Mouse (Mus musculus) erythroid progenitor cell, adult 5-6 weeks (primary cell): Measurements from ENCODE around the gene Piezo1. TPM values are rescaled to one million over a fixed set of nuclear protein-coding genes. Genes with fewer than 3 reads are reported as not detected.

Experiments
- ATAC-seq: replicated peaks from 2 replicates; pipeline ENCODE4 v1.8.0; 2016; ENCODE audit warnings: moderate number of reproducible peaks, mild to moderate bottlenecking, moderate TSS enrichment, inconsistent platforms; ENCODE audit not compliant: poor library complexity, low FRiP score, severe bottlenecking
- total RNA-seq, 2 experiments: library from RNA; stranded (forward) in 1 of 2; stranded (reverse) in 1 of 2; fragments of 150-400 nt in 1 of 2; fragments of 186-747, 209-891 nt in 1 of 2; gene quantifications; 2 replicates each; pipeline versions ENCODE4 v1.2.3 to v1.2.4; 2015 to 2017; ENCODE audit warnings: low replicate concordance in 2 of 2

The Piezo1 gene
- total RNA-seq, 2 experiments from 2014 or later, result 31.8 to 43.2 TPM

DNA sequence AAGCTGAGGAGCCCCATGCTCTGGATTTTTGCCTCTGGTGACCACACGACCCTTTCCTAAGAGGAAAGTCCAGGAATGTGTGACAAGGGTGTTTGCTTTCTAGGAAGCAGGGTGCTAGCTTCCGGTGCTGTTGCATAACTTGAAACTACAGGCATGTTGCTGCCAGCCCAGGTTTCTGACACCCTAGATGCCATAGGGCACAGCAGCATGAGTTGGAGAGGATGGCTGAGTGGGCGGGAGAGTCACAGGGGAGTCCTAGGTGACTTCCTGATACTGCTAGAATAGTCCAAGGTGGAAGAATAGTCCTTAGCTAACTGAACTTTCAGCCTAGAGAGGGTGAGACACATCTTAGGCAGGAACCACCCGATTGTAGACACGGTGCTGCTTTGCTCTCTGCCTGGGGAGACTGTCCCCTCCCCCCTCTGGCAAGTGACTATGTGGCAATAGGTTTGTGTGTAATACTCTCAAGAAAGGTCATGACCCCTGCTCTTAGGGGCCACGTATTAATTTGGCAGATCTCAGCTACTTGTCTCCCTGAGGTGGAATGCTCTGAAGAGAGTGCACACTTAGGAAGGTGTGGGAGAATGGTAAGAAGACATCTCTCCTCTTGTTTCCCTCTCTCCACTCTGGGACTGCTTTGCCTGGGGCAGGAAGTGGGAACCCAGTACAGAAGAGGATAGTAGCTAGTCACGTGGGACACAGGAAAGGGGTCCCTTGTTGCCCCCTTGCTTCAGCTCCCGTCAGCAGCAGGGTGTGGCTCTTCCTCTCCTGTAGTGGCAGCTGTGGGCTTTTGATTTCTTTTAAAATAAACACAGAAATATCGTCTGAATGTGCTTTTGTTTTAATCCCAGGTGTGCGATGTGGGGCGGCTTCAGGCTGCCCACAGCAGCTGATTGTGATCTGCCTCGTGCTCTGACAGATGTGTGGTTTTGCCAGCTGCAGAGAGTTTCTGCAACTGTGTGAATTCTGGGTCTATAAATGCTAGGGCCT is 87.2 kb downstream of the Piezo1 start:
- ATAC-seq, result no peak

DNA sequence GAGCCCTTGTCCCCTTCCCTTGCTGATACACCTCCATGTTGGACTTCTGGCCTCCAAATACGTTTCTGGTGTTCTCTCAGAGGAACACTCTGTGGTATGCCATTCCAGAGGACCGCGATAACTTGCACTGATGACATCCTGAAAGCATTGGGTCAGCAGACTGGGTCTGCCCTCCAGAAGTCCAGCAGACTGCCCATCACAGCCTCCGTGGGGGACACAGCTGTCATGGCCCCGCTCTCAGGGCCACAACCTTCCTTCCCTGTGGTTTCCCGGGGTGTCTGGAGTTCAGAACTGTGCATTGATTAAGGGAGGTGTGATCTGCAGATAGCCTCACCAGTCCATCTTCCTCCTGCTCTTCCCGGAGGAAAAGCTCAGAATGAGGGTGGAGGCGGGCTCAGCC is 88.6 kb downstream of the Piezo1 start:
- no peak for ATAC-seq

DNA sequence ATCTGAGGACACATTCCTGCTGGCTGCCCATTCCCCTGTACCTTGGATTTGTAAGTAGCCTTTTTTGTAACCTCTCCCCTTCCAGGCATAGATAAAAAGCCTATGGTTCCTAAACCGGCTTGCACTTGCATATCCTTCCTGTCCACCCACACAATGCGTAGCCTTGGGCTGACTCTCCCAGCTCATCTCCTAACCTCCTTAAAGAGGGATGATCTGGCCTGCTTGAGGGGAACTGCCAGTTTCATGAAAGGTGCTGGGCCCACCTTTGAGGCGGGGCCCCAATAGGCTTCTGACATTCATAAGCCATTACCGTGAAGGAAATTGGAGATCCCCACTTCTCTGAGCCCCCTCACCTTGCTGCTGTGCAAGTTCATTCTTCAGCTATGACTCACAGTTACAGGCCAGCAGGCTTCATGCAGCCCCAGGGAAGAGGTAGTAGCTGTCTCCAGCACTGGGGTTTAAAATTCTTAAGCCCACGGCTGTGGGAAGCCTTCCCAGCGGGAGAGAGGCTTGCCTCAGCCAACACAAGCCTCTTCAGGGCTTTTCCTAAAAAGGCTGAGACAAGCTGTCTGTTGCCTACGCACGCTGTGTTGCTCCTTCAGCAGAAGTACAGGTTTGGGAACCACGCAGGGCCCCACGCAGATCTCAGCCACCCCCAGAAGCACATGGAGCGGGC is 89.5 kb downstream of the Piezo1 start:
- ATAC-seq, result no peak

DNA sequence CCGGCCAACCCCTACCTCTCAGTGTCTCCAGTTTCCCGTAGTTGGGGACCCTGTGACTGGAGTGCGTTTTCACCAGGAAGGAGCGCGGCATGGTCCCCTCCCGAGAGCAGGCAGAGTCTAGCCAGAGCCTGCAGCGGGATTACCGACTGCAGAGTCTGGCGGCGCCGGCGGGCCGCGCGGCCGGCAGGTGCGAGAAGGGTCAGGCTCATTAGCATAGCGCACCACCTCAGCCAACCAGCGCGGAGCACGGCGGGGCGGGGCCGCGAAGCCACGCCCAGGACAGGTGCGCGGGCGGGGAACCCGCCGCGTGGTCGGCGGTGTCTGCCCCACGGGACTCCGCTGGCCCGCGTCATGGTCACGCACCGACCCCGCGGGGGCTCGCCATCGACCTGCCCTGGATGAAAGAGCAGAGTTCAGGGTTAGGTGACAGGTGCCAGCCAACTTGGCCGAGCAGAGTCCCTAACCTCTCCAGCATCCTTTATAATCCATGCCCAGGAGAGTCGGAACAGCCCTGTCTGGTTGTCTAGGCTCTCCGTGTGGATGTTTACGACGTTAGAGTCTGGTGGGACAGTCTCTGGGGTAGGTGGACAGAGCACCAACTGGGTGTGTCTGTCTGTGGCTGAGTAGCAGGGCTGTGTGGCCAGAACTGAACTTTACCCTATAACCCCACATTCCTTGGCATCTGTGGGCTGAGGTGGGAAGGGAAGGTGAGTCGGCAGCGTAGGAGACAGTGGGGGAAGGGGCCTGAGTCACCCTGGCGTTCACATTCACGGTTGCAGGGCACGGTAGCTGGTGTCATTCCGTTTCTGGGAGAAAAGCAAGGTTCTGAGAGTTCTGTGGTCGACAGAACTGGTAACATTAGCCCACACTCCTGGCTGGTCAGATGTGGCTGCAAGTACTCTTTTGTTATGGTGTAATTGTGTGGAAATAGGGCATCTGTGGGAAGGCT is 90.3 kb downstream of the Piezo1 start, which contains the start of gene Snai3:
Gene Snai3, minus strand, starts transcription at position 210 of the 949 bp plus-strand sequence.
- 0 out of 2 replicates have a peak, but pooled peaks have one; percentile 7 for ATAC-seq

DNA sequence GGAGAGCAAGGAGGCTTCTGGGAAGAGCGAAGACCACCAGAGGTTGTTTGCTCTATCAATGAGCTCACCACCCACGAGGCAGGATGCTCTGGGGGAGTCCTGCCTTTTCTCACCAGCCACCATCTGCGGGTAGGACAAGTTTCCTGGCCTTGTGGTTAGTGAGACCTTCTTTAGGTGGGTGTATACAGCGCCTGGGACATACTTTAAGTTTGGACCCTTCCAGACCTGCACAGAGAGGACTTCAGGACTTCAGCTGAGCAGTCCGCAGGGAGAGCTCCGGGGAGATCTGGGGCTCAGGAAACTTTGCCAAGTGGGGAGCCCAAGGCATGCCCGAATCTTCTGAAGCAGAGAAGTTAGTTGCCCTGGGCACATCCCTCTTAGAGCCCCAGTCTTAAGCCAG is 91.1 kb downstream of the Piezo1 start:
- no peak for ATAC-seq

DNA sequence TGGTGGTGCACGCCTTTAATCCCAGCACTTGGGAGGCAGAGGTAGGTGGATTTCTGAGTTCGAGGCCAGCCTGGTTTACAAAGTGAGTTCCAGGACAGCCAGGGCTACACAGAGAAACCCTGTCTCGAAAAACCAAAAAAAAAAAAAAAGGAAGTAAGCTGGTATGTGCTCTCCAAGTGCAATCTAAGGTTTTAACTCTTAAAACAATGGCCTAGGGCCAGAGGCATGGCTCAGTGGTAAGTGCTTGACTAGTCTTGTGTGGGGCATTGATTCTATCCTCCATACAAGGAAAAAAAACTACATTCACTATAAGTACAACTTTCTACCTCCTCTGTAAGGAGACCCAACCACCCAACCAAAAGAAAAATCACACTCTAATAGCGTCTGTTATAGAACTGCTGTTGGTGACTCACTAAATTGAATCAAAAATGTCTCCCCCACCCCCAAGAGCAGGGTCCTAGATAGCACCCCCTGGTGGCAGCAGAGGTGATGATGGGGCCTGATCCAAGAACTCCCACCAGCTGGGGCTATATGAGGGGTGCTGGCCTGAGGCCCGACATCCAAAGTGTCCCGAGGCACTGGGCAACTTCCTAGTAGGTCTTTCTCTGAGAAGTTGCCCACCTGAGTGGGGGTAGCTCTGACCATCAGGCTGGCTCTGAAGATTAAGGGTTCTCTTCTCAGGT is 91.8 kb downstream of the Piezo1 start:
- ATAC-seq, result no peak

DNA sequence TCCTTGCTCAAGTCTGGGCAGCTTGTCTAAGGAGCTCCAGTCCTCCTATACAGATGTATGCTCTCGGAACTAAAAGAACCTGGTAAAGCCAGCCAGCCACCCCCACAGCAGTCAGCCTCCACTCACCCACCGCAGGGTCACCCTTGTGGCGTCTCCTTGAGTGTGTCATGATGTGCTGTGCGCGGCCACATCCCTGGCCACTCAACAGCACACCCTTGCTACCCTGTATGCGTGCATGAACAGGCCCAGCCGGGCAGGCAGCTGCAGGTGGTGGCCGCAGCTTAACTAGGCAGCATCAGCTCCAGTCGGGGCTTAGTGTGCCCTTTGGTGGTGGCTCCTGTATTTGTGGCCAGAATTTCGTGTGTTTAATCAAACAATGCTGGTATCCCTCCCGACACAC is 94.0 kb downstream of the Piezo1 start:
- ATAC-seq, result no peak

DNA sequence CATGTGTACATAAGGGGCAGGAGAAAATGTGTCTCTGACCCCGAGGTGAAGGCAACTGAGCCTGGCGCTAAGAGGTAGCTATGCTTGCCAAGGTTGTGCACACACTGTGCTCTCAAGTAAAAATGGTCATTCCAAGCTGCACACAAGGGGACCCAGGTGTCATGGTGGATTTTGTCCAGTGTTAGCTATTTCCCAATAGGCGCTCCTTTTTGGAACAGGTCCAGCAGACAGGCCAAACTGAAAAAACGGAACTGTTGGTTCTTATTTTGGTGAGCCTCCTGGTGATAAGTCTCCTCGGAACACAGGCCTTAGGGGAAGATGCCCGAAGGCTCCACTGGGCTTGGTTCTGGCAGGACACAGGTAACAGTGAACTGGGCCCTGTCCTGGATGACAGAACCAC is 96.7 kb downstream of the Piezo1 start:
- no peak for ATAC-seq

DNA sequence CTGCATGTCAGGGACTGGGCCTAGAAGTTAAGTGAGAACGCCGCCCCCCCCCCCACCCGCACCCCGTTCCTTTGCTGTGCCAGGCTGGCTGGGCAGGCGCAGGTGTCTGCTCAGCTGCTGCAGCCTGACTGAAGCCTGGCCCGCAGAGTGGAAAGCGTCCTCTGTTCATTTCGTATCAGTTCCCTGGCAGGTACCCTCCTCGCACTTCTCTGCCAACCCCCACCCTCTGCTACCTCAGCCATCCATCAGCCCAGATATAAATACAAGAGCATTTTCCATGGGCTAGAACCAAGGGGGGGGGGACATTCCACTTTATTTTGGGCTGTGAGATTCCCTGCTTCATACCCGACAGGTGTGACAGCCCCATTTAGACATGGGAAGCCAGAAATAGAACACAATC is 99.0 kb downstream of the Piezo1 start:
- no peak for ATAC-seq

DNA sequence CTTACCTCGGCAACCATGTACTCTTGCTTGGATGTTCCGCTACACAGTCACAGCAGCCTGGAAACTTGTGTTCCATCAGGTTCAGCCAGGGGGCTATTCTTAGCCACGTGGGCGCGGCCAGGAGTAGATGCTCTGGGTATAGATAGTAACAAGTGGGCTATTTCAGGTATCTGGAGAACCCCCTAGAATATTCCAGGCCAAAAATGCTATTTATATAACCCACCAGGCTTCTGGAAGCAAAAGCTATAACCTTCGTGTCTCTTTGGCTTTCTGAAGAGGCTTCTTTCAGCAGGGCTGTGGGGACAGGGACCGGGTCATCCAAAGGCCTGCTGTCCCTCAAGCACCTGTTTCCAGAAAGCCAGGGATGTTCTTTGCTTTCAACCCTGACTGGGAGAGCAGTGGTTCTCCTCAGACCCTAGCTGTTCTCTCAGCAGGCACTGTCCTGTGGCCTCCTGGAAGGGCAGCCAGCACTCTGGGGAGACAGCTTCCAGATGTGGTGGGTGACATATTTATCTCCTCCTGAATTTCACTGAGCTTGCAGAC is 99.9 kb downstream of the Piezo1 start:
- ATAC-seq, result no peak

DNA sequence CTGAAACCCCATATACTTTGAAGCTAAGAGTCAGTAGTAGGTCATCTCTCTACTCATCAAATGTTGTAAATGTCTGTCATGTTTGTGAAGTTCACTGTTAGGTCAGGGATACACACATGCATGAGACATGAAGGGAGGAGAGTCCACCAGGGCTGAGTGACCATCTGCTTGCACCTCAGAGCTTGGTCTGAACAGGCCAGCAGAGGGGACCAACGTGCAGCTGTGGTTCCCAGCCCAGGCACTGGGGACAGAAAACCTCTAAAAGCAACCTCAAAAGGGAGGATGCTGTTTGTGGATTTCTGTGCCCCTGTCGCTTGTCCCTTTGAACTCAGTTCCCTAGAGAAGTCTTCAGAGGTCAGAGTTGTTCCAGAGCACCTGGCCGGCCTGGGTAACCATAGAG is 105.9 kb downstream of the Piezo1 start:
- no peak for ATAC-seq

DNA sequence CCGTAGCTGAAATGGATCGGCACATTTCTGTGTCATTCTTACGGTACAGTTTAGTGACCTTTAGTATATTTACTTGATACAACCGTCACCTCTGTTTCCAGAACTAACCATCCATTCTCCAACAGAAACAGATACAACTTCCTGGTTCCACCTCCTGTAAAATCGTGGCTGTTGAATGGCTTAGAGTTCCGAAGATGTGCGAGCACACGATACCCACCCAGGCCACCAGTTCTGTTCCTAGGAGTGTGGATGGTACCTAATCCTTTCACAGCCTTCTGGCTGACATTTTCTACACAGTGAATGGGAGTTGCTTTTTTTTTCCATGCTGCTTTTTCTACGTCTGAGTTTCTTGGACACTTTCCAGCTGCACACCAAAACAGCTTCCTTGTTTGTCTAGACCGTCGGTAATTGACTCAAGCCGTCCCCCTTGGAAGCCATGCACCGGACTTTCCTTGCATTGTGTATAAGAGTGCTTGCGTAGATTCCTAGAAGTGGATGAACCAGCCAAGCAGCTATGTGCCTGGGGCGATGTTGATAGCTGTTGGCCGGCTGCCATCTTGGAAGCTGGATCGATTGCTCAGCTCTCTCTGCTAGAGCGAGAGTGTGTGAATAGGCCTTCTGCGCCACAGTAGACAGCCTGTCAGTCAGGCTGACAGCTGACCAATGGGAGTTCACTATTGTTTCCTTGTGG is 106.9 kb downstream of the Piezo1 start:
- peak; percentile 72 for ATAC-seq

DNA sequence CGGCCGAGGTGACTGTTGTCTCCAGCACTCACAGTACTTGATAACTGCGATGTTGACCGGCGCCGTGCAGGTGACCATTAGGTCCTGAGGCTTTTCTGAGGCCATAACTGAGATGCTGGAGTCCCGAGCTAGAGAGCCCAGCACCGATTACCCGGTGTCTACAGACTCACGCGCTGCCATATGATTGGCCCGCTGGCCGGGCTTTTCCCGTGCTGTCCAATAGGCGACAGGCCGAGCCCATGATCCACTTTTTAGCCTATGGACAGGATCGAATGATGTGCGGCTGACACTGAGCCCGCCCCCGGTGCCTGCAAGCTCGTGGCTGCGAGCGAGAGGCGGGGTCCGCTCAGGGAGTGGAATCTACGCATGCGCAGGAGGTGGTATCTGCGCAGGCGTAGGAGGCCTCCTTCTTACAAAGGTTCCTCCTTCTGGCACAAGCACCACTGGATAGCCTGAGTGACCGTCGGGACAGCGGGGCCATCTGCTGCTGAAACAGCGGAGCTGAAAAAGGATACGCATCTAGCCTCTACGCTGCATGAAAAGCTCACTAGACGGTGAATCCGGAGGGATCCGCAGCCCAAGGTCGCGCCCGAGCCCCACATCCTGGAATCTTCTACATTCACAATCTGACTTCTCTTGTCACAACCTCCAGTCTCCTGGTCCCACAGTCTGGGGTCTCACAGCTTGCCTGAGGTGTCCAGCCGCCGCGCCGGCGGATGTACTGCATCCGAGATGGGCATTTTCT is 107.7 kb downstream of the Piezo1 start, which contains the start of gene Mvd:
Gene Mvd, minus strand, starts transcription at position 161 of the 745 bp plus-strand sequence.
- peak; percentile 92 for ATAC-seq

DNA sequence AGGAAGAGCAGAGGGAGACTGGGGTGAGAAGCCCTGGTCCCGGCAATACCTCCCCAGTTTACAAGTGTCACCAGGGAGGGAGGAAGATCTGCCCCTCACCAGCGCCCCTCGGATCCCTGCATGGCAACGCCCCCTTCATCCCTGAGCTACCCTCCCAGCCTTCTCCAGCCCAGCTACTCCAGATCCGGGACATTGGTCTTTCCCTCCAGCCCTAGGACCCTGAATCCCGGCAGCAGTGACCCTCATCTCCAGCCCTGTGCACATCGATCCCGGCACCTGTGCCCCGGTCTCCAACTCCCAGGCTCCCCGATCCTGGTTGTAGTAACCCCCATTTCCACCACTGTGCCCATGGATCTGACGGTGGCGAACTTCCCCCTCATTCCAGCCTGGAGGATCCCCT is 108.3 kb downstream of the Piezo1 start:
- ATAC-seq, result no peak

DNA sequence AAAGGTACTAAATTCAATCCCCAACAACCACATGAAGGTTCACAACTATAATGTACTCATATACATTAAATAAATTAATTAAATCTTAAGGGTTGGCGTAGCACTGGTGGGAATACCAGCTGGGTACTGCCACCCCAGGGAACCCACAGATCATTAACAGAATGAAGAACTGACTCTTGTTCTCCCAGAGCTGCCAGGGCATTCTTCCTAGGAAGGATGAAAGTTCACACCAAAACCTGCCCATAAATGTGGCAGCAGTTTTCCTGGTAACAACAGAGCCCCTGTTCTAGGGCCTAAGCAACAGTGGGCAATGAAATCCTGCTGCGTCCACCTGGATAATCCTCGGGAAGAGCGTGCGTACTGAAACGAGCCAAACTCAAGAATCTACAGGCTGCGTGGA is 108.8 kb downstream of the Piezo1 start:
- no peak for ATAC-seq

DNA sequence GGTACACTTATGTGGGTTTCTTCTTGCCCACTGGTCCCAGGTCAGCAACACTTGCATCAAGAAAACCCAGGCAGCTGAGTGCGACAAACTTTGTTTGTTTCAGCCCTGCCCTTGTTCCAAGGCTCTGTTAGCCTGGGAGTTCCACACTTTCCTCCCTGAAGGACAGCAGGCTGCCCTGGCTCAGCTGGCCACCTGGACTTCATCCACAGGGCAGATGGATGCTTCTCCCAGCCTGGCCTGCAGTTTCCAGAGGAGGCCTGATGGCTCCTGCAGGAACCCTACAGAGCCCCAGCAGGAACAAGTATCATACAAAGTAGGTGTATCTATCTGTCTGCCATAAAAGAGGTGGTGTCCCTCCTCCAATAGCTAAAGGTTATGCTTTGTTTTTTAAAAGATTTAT is 109.8 kb downstream of the Piezo1 start:
- ATAC-seq, result no peak

DNA sequence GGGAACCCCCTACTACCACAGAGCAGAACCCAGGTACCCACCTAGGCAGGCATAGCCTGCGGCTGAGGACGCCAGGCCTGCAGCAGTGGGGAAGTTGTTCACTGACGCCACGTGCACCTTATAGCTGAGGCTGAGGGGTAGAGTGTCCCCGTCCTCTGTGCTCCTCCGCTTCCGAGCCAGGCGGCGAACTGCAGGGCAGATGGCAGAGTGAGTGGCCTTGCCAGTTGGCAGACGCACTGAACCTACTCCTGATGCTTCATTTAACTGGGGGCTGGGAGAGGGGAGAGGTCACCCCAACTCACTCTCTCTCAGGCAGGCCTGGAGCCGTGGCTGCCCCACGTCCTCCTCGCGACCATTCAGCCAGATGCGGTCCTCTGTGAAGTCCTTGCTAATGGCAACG is 111.8 kb downstream of the Piezo1 start:
- no peak for ATAC-seq
